ENCODE assay signal across 24 mouse cellular contexts in genomic region chr13:117724083-117724482, GRCm38 (mm10).
"Had no signal": no experiment of that assay in that cellular context is flagged by ENCODE, and none has a peak within 500 bp of the region (broad histone marks: within the 10 kb centered on the region; RNA-seq: fewer than 3 reads in every experiment).

No protein-coding gene starts in this region.

- H3K9ac ChIP-seq: heart, embryonic 12.5 days; hindbrain, embryonic 12.5 days; hindbrain, embryonic 14.5 days; intestine, embryonic 15.5 days; limb, embryonic 12.5 days had no signal

- H3K27ac ChIP-seq: gastrocnemius, adult 2 months; heart, embryonic 10.5 days; hindbrain, embryonic 10.5 days; hindbrain, embryonic 12.5 days; hindbrain, embryonic 14.5 days; intestine, embryonic 15.5 days; layer of hippocampus, adult 2 months; left cerebral cortex, adult 2 months; limb, embryonic 10.5 days; limb, embryonic 12.5 days had no signal

- ATAC-seq: hindbrain, embryonic 16.5 days; inflammation-experienced regulatory T-cells, adult 6 months; intestine, embryonic 15.5 days; intestine, postnatal 0 days had no signal

- H3K4me3 ChIP-seq: gastrocnemius, adult 2 months; heart, embryonic 10.5 days; heart, embryonic 12.5 days; hindbrain, embryonic 10.5 days; hindbrain, embryonic 12.5 days; intestine, embryonic 15.5 days; layer of hippocampus, adult 2 months; left cerebral cortex, adult 2 months; limb, embryonic 10.5 days; limb, embryonic 12.5 days had no signal

- DNase-seq: gastrocnemius, adult 2 months; gastrocnemius, postnatal 10 days; gastrocnemius, postnatal 25 days; heart, adult 18-20 months; heart, postnatal 10 days; heart, postnatal 4 days; kidney, adult 18-20 months; kidney, adult 8-10 months; kidney, postnatal 10 days; kidney, postnatal 25 days; kidney, postnatal 4 days had no signal

- H3K4me1 ChIP-seq: heart, embryonic 10.5 days; heart, embryonic 12.5 days; hindbrain, embryonic 10.5 days; hindbrain, embryonic 12.5 days; intestine, embryonic 15.5 days had no signal

- H3K9me3 ChIP-seq: heart, embryonic 10.5 days; heart, embryonic 12.5 days; hindbrain, embryonic 10.5 days; hindbrain, embryonic 12.5 days; intestine, embryonic 15.5 days; limb, embryonic 10.5 days; limb, embryonic 12.5 days had no signal

- H3K27me3 ChIP-seq: heart, embryonic 12.5 days; hindbrain, embryonic 12.5 days; intestine, embryonic 15.5 days; limb, embryonic 12.5 days had no signal

- H3K4me2 ChIP-seq: heart, embryonic 12.5 days; hindbrain, embryonic 12.5 days; hindbrain, embryonic 14.5 days; intestine, embryonic 15.5 days; limb, embryonic 12.5 days had no signal

- H3K36me3 ChIP-seq: heart, embryonic 10.5 days; heart, embryonic 12.5 days; hindbrain, embryonic 10.5 days; hindbrain, embryonic 12.5 days; intestine, embryonic 15.5 days; limb, embryonic 10.5 days; limb, embryonic 12.5 days had no signal
